Mouse (Mus musculus): ENCODE measurements at regions not wholly inside any gene's neighbourhood (a gene's known extent, or its start where the extent isn't known, plus 50 kb on each side); places are given as distances from the start of the nearest gene placed in this dataset.

DNA sequence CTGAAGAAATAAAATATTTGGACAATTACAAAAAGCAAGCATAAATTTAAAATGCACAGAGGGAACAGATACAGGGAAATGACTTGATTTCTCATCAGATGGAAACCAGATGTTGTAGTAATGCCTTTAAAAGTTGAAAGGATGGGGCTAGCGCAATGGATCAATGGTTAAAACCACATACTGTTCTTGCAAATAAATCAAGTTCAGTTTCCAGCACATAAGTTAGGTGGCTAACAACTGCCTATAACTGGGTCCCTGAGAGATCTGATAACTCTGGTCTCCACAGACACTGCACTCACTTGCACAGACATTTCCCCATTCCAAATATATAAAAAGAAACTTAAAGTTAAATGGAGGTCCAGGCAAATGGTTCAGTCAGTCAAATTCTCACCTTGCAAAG, 699.7 kb downstream of the Tmem114 start:
- Histone ChIP-seq H3K27me3 (replicated peaks) (no peaks in the 10 kb centered on the region), H3K4me3 (replicated peaks) (no peak overlapping the region), H3K4me2 (replicated peaks) (no peak overlapping the region), H3K4me1 (replicated peaks) (no peaks in the 10 kb centered on the region), H3K9ac (no peak overlapping the region), H3K27ac (no peak overlapping the region), H3K36me3 (no peaks in the 10 kb centered on the region), H3K9me3 (no peaks in the 10 kb centered on the region)
- WGBS = 70% methylated on average over 1 of the region's 1 CpGs
- ATAC-seq = no peak

DNA sequence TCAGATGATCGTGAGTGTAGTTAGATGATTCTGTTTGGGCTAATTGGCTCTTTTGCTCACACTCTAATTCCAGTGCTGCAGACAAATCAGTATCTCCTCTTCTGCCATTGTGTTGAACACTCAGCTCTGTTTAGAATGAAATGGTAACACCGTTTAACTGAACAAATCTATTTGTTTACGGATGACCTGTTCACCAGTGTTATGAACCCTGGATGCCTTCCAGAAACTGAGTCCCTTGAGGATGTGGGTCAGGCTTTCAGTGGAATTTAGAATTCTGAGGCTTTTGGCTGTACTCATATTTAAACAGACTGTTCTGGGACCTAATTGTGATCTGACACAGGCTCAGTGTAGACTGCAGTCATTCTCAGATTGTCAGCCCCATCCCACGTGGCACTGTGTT, 723.5 kb downstream of the Tmem114 start:
- Histone ChIP-seq H3K27me3 (replicated peaks) (no peaks in the 10 kb centered on the region), H3K36me3 (no peaks in the 10 kb centered on the region), H3K4me2 (replicated peaks) (no peak overlapping the region), H3K4me3 (replicated peaks) (no peak overlapping the region), H3K27ac (no peak overlapping the region), H3K4me1 (replicated peaks) (no peaks in the 10 kb centered on the region), H3K9me3 (no peaks in the 10 kb centered on the region), H3K9ac (no peak overlapping the region)
- 46% methylated on average over 4 of the region's 4 CpGs for WGBS
- ATAC-seq = no peak

DNA sequence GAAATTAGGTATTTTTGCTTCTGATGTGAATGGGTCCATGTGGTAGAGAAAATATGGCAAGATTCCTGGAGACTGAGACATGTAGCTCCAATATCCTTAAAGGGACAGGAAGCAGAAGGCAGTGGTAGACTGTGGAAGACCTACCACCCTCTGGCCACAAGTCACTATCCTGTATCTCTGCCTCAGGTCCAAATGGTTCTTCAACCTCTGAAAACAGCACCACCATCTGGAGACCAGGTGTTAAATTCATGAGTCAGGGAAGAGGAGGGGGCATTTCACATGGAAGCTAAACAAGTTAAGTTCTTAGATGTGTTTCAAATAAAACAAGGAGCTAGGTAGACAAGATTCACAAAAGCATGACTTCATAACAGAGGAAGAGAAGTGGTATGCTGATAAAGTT, 739.5 kb downstream of the Tmem114 start:
- no peaks in the 10 kb centered on the region for H3K27me3 ChIP-seq (replicated peaks)
- H3K9me3 ChIP-seq = no peaks in the 10 kb centered on the region
- H3K4me2 ChIP-seq (replicated peaks) = no peak overlapping the region
- no peak for ATAC-seq
- no peaks in the 10 kb centered on the region for H3K36me3 ChIP-seq
- no peak overlapping the region for H3K27ac ChIP-seq
- H3K4me1 ChIP-seq (replicated peaks) = no peaks in the 10 kb centered on the region
- no peak overlapping the region for H3K4me3 ChIP-seq (replicated peaks)
- no peak overlapping the region for H3K9ac ChIP-seq

DNA sequence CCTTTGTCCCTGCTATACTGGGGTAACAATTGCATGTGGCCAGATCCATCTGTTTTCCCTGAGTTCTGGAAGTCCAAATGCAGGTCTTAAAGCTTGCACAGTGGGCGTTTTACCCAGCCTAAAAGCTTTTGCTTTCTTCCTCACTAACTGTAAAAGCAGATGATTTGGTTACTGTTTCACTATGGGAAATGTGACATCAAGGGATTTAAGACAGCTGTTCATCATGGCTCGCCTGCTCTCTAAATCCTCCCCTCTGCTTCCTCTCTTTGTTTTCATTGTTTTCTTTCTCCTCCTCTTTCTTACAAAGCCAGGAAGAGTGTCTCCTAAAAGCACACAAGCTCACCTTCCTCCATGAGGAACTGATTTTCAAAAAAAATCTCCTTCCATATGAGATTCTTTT, 758.8 kb downstream of the Tmem114 start:
- ATAC-seq = no peak
- Histone ChIP-seq H3K9me3 (no peaks in the 10 kb centered on the region), H3K4me2 (replicated peaks) (no peak overlapping the region), H3K4me3 (replicated peaks) (no peak overlapping the region), H3K9ac (no peak overlapping the region), H3K4me1 (replicated peaks) (no peaks in the 10 kb centered on the region), H3K27ac (no peak overlapping the region), H3K27me3 (replicated peaks) (no peaks in the 10 kb centered on the region), H3K36me3 (no peaks in the 10 kb centered on the region)
- WGBS = 23% methylated on average over 2 of the region's 2 CpGs

DNA sequence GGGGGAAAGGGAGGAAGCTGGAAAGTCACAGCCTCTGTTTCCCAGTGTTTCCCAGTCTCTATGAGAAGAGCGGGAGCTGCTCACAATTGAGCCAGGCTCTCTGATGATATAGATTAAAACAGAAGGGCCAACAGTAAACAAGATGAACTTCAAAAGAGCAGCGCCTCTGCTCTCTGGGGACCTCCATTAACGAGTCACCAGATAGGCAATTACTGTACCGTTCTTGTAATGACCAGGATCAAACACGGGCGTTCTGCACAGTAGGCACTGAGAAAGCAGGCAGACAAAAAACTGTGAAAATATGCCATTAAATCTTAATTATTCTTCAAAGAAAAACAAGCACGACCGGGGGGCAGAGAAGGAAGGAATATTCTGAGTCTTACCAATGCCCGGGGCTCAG, 766.8 kb downstream of the Tmem114 start:
- no peaks in the 10 kb centered on the region for H3K36me3 ChIP-seq
- H3K27ac ChIP-seq = no peak overlapping the region
- H3K4me3 ChIP-seq (replicated peaks) = no peak overlapping the region
- no peaks in the 10 kb centered on the region for H3K4me1 ChIP-seq (replicated peaks)
- H3K9me3 ChIP-seq = no peaks in the 10 kb centered on the region
- no peak for ATAC-seq
- H3K4me2 ChIP-seq (replicated peaks) = no peak overlapping the region
- H3K27me3 ChIP-seq (replicated peaks) = no peaks in the 10 kb centered on the region
- H3K9ac ChIP-seq = no peak overlapping the region
- 53% methylated on average over 9 of the region's 9 CpGs for WGBS

DNA sequence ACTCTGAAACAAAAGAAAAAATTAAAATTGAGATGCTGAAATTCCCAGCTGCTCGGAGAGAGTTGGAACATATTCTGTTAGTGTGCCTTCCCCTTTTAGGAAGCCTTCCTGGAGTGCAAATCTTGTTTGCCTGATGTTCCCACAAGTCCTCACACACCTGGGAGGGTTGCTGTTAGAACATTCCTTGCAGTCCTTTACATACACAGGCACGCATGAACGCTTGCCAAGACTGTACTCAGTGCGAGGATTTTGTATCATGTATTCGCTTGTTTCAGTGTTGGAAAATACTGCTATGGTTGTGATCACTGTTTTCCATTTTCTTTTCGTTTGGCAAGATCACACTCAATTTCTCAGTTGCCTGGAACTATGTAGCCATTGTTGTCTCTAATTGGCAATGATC, 770.5 kb downstream of the Tmem114 start:
- Histone ChIP-seq H3K9ac (no peak overlapping the region), H3K4me3 (replicated peaks) (no peak overlapping the region), H3K27ac (no peak overlapping the region), H3K27me3 (replicated peaks) (no peaks in the 10 kb centered on the region), H3K36me3 (no peaks in the 10 kb centered on the region), H3K4me2 (replicated peaks) (no peak overlapping the region), H3K9me3 (no peaks in the 10 kb centered on the region), H3K4me1 (replicated peaks) (no peaks in the 10 kb centered on the region)
- WGBS = 88% methylated on average over 6 of the region's 6 CpGs
- no peak for ATAC-seq

DNA sequence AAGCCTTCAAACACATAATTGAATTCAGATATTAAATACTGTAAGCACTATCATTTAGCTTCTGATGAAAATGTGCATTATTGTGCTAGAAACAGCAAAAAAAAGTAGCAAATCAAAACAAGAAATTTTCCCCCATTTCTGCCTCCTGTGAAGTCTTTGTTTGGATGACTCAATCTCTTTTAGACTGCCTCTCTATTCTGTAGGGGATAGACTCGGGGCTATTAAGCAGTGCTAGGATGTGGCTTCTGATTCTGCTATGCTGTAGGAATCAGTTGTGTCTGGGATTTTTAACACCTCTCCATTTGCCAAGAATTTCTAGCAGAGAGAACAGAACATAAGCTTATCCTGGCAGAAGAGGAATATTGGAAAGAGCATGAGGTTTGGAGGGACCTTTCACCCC, 775.2 kb downstream of the Tmem114 start:
- WGBS = 64% methylated on average over 1 of the region's 1 CpGs
- Histone ChIP-seq H3K27me3 (replicated peaks) (no peaks in the 10 kb centered on the region), H3K36me3 (no peaks in the 10 kb centered on the region), H3K9ac (no peak overlapping the region), H3K4me1 (replicated peaks) (no peaks in the 10 kb centered on the region), H3K9me3 (no peaks in the 10 kb centered on the region), H3K4me3 (replicated peaks) (no peak overlapping the region), H3K4me2 (replicated peaks) (no peak overlapping the region), H3K27ac (no peak overlapping the region)
- ATAC-seq = no peak

DNA sequence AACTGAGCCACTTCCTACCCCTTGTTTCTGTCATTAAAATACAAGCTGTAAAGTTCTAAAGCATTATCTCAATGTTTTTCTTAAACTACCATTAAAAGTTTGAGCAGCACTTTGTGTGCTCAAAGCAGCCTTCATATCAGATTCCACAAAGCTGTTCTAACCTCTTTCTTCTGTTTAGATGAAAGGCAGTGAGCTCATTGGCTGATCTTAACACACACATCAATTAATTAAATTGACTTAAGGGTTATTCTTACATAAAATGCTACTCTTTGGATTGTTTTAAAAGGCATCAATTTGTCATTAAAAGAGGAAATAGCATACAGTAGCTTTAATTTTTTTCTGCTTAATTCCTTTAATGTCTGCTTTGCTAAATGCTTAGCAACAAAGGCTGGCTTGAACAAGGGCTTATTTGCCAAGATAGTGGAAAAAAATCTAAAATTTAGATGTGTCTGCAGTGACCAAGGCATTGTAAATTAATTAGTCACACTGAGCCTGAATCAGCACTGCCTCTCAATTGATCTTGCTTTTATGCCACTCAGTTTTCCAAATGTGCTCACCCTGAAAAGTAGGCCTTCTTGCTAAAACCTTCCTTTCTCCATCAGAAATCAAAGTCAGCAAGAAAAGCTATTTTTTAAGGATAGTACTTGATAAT, 777.5 kb downstream of the Tmem114 start:
- Histone ChIP-seq H3K9ac (no peak overlapping the region), H3K4me3 (replicated peaks) (no peak overlapping the region), H3K9me3 (no peaks in the 10 kb centered on the region), H3K4me2 (replicated peaks) (no peak overlapping the region), H3K27ac (no peak overlapping the region), H3K27me3 (replicated peaks) (no peaks in the 10 kb centered on the region), H3K4me1 (replicated peaks) (no peaks in the 10 kb centered on the region), H3K36me3 (no peaks in the 10 kb centered on the region)
- ATAC-seq = no peak

DNA sequence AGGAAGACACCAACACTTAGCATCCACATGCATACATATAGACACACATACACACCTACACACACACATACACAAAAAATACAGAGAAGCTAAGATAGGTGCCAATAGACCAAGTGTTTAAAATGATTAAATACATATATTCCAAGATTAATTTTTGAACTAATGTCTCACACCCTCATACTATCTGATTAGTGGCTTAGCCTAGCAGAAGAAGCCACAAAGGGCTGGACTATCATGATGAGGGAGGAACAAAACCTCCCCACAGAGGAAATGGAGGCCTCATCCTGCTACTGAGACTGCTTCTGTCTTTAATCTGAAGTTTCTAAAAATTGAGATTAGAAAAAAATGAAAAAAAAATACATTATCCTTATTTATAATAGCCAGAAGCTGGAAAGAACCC, 780.6 kb downstream of the Tmem114 start:
- Histone ChIP-seq H3K9me3 (no peaks in the 10 kb centered on the region), H3K36me3 (no peaks in the 10 kb centered on the region), H3K4me1 (replicated peaks) (no peaks in the 10 kb centered on the region), H3K4me2 (replicated peaks) (no peak overlapping the region), H3K4me3 (replicated peaks) (no peak overlapping the region), H3K27me3 (replicated peaks) (no peaks in the 10 kb centered on the region), H3K27ac (no peak overlapping the region), H3K9ac (no peak overlapping the region)
- ATAC-seq = no peak

DNA sequence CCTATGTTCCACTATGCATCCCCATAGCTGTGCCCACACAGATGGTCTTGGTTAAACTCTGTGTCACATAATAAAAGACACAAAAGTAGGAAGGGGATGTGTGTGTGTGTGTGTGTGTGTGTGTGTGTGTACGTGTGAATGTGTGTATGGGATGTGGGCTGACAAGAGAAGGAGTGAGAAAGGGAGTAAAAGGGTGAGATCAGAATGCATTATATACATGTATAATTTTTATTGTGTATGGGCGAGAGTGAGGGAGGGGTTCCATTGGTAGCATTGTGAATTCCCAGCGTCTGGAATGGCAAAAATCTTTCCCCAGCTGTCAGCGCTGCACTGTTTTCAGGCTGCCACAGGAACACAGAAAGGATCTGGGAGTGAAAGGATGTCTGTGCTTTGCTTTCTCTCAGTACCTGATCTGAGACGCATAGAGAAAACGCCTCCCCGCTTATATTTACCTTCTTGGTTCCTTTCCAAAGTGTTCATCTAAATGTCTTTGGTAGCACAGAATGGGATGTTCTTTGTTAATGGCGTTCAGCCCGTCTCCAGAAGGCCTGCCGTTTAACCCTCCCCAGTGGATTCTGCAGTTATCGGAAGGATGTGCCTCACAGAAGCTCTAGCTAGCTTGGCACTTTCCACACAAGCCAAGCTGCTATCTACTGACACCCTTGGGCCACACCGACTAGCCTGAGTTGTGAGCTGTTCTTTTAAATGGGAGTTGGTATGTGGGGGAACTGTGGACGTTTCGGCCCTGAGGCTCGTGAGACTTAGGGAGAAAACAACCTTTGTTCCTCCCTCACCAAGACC, 785.8 kb downstream of the Tmem114 start:
- Histone ChIP-seq H3K9ac (no peak overlapping the region), H3K27me3 (replicated peaks) (no peaks in the 10 kb centered on the region), H3K4me1 (replicated peaks) (no peaks in the 10 kb centered on the region), H3K27ac (no peak overlapping the region), H3K4me3 (replicated peaks) (no peak overlapping the region), H3K4me2 (replicated peaks) (no peak overlapping the region), H3K9me3 (no peaks in the 10 kb centered on the region), H3K36me3 (no peaks in the 10 kb centered on the region)
- ATAC-seq = no peak
- WGBS = 63% methylated on average over 15 of the region's 15 CpGs

DNA sequence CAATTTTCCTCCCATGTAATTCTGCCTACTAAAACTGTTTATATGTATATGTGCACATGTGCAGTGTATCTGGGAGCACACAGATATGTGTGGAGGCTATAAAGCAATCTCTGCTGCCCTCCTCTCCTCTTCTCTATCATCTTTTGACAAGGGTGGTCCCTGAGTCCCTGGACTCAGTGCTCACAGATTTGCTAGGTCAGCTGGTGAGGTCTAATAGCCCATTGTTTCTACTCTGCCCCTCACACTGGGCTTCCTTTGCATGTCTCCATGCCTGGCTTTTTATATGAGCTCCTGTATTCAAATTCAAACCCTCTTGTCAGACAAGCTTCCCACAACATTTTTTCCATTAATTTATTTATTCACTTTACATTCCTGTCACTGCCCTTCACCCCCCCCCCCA, 786.9 kb downstream of the Tmem114 start:
- H3K9me3 ChIP-seq = no peaks in the 10 kb centered on the region
- H3K36me3 ChIP-seq = no peaks in the 10 kb centered on the region
- no peak for ATAC-seq

DNA sequence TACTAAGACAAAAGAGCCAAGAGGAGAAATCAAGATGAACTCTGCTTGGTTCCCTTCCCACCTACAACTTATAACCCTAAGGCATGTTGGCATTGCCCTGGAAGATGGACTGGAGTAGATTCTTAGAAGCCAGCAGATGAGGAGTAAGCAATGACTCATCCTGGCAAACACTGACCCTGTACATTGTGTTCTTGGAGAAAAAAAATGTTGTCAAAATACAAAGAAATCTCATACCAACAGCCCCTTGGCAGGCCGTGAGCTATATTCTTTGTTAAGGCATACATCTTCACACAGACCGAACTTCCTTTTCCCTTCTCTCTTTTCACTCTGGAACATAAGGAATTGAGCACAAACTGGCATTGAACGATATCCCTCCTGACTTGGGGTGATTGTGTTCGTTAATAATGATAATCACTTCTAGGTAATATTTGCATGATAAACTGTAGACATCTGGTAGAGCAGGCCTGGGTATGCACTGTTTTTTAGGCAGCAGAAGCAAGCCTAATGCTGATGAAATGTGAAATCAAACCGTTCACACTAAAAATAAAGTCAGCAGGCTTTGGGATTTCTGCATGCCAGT, 787.7 kb downstream of the Tmem114 start:
- Histone ChIP-seq H3K27me3 (replicated peaks) (no peaks in the 10 kb centered on the region), H3K27ac (no peak overlapping the region), H3K9ac (no peak overlapping the region), H3K4me3 (replicated peaks) (no peak overlapping the region), H3K4me2 (replicated peaks) (no peak overlapping the region), H3K36me3 (no peaks in the 10 kb centered on the region), H3K9me3 (no peaks in the 10 kb centered on the region), H3K4me1 (replicated peaks) (no peaks in the 10 kb centered on the region)
- 80% methylated on average over 5 of the region's 5 CpGs for WGBS
- no peak for ATAC-seq

More for the DNA sequence above, 786.9 kb downstream of the Tmem114 start:
- Histone ChIP-seq H3K4me3 (replicated peaks) (no peak overlapping the region), H3K27ac (no peak overlapping the region), H3K4me2 (replicated peaks) (no peak overlapping the region), H3K9ac (no peak overlapping the region), H3K4me1 (replicated peaks) (no peaks in the 10 kb centered on the region), H3K27me3 (replicated peaks) (no peaks in the 10 kb centered on the region)

DNA sequence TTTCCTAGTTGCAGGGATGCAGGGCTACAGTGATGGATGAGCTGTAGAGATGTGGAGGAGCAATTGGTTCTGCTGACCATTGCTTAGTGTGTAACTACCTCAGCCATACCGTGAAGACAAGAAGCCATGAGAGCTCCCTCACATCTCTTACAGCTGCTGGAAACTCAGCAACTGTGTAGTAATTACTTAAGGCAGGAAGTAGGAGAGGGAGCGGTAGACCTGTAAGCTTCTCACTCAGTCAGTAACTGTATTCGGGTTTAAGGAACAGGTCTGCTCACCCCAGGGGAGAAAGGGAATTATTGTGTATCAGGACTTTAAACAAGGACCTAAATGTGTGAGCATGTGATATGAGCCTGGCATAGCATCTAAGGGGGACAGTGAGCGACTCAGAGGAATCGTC, 788.6 kb downstream of the Tmem114 start:
- Histone ChIP-seq H3K36me3 (no peaks in the 10 kb centered on the region), H3K27me3 (replicated peaks) (no peaks in the 10 kb centered on the region), H3K9ac (no peak overlapping the region), H3K4me2 (replicated peaks) (no peak overlapping the region), H3K4me3 (replicated peaks) (no peak overlapping the region), H3K4me1 (replicated peaks) (no peaks in the 10 kb centered on the region), H3K27ac (no peak overlapping the region), H3K9me3 (no peaks in the 10 kb centered on the region)
- no peak for ATAC-seq
- 65% methylated on average over 5 of the region's 5 CpGs for WGBS
